Mouse (Mus musculus) thymus, adult 2 months (tissue): ENCODE data around the gene Itpr1.

Experiments
- CTCF ChIP-seq: fragments of 200-500 bp; IDR thresholded peaks from 2 replicates; pipeline ENCODE4 v1.5.1; 2012; ENCODE audit warnings: mild to moderate bottlenecking, control low read depth, low read length, moderate library complexity, borderline replicate concordance; ENCODE audit not compliant: control insufficient read depth, poor library complexity, insufficient read depth; ENCODE audit errors: extremely low read depth
- POLR2A ChIP-seq: fragments of 200-500 bp; IDR thresholded peaks from 2 replicates; pipeline ENCODE4 v1.6.1; 2012; ENCODE audit warnings: mild to moderate bottlenecking, low read length, control low read depth, moderate library complexity; ENCODE audit not compliant: control insufficient read depth, poor library complexity, insufficient read depth; ENCODE audit errors: extremely low read depth

DNA sequence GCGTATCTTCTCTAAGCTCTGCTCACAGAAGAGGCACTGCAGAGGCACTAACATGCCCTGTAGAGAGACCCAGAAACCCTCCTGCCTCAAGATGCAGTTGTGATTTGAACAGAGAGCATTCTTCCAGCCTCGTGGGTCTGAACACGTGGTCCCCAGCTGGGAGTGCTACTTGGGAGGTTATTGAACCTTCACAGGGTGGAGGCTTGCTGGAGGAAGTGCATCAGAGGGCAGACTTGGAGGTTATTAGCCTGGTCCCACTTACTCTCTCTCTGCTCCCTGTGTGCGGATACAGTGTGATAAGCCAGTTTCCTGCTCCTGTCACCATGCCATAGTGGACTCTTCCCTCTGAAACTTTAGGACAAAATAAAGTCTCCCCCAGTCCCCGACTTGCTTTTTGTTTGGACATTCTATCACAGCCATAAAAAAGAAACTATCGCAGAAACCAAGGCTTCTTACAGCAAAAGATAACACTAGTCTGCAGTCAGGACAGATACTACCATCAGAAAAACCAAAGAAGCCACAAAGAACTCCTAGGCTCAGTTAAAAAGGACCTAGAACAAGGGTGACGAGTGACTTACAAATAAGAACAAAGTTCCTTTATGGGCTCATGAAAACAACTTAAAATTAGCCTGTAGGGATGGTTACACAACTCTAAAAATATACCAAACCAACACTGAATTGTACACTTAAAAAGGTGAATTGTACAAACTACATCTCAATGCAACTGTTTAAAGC, 44.8 kb upstream of the Itpr1 start:
- TF ChIP-seq POLR2A (no peak), CTCF (no peak)
